Mouse (Mus musculus) midbrain, embryonic 11.5 days (tissue): ENCODE data around the gene Nme9. TPM values are rescaled to one million over a fixed set of nuclear protein-coding genes. Genes with fewer than 3 reads are reported as not detected.

Experiments used
- ATAC-seq: fragments of 200-750 bp; cut with Nextera tagmentation; 2 replicates; pipeline ENCODE4 v1.8.0; 2017; ENCODE audit warnings: moderate TSS enrichment, moderate library complexity; ENCODE audit not compliant: low FRiP score
- DNase-seq: peaks from one replicate; pipeline ENCODE4 v3.0.0; 2015; ENCODE audit warnings: low spot score; ENCODE audit errors: missing footprints
- H3K27ac ChIP-seq: fragments of 300-500 bp; sonication (generic); 2 replicates; pipeline ENCODE4 v1.5.1; 2014; ENCODE audit warnings: low read depth, low read length
- H3K27me3 ChIP-seq: fragments of 300-500 bp; sonication (generic); 2 replicates; pipeline ENCODE4 v1.6.1; 2014; ENCODE audit warnings: mild to moderate bottlenecking, low read length, moderate library complexity, mixed read lengths; ENCODE audit not compliant: control insufficient read depth, insufficient read depth
- H3K36me3 ChIP-seq: fragments of 300-500 bp; sonication (generic); 2 replicates; pipeline ENCODE4 v1.6.1; 2014; ENCODE audit warnings: mild to moderate bottlenecking, low read length, moderate library complexity, mixed read lengths; ENCODE audit not compliant: control insufficient read depth, insufficient read depth
- H3K4me1 ChIP-seq: fragments of 300-500 bp; sonication (generic); 2 replicates; pipeline ENCODE4 v1.6.1; 2014; ENCODE audit warnings: low read length; ENCODE audit not compliant: control insufficient read depth, insufficient read depth
- H3K4me2 ChIP-seq: fragments of 300-500 bp; sonication (generic); 2 replicates; pipeline ENCODE4 v1.6.1; 2014; ENCODE audit warnings: mild to moderate bottlenecking, moderate library complexity
- H3K4me3 ChIP-seq: fragments of 300-500 bp; sonication (generic); 2 replicates; pipeline ENCODE4 v1.5.1; 2014; ENCODE audit warnings: low read depth, low read length
- H3K9ac ChIP-seq: fragments of 300-500 bp; sonication (generic); 2 replicates; pipeline ENCODE4 v1.6.1; 2014; ENCODE audit warnings: low read length
- H3K9me3 ChIP-seq: fragments of 300-500 bp; sonication (generic); 2 replicates; pipeline ENCODE4 v1.6.1; 2016; ENCODE audit warnings: low read length; ENCODE audit not compliant: control insufficient read depth
- WGBS: fragments of 180-500 bp; shearing (Covaris S2); extraction: QIAGEN DNeasy Blood & Tissue Kit; methylation state at CpG from one replicate; pipeline ENCODE4 v1.1.7; 2014; 5-methylcytosine and 5-hydroxymethylcytosine counted together
- polyA plus RNA-seq: library from polyadenylated mRNA; unstranded; fragments of >200 nt; fragmentation: Nextera tagmentation; extraction: Ambion mirVana; gene quantifications from 2 replicates; pipeline ENCODE4 v1.2.1, GENCODE M21; 2014

Nme9 gene
- polyA plus RNA-seq, 1 experiment from 2014 or later: not detected

DNA sequence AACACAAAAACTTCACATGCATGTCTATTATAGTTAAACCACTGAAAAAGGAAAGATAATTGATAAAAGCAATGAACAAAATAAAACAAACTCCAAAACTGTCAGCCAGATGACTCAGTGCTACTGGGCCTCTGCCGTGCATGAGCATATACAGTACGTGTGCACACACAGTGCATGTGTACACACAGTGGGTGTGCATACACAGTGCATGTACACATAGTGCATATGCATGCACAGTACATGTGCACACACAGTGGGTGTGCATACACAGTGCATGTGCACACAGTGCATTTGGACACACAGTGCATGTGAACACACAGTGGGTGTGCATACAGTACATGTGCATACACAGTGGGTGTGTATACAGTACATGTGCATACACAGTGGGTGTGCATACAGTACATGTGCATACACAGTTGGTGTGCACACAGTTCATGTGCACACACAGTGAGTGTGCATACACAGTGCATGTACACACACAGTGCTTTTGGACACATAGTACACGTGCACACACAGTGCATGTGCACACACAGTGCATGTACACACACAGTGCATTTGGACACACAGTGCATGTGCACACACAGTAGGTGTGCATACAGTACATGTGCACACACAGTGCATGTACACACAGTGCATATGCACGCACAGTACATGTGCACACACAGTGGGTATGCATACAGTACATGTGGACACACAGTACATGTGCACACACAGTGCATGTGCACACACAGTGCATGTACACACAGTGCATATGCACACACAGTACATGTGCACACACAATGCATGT lies 9.4 kb upstream of the Nme9 start:
- 91% methylated on average over 4 of the region's 4 CpGs for WGBS
- ATAC-seq: no peak
- no peak overlapping the region for H3K4me3 ChIP-seq

DNA sequence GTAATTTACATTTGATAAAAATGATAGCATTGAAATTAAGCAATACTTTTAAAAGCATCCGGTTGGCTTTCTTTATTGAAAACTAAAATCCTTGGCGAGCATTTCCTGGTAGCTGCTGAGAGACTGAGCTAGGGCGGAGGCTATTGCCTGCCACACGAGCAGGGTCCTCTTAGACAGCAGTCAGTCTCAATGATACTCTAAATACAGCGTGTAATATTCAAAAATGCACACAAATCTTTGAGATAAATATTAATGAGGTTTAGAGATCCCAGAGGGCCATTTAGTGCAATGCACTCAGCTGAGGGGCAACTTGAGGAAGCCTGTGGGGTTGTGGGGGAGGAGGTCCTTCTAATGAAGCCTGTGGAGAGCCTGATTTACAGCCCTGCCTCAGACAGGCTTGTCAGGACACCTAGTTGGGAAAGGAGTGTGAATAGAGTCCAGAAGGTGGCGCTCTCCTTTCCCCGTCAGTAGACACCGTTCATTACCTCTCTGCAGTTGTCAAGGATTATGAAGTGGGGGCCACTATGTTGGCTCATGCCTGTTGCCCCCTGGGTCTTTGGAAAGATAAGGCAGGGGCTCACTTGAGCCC lies 6.6 kb upstream of the Nme9 start:
- Histone ChIP-seq H3K4me3 (no peak overlapping the region), H3K4me1 (no peaks in the 10 kb centered on the region), H3K9me3 (no peaks in the 10 kb centered on the region), H3K36me3 (no peaks in the 10 kb centered on the region), H3K9ac (no peak overlapping the region), H3K27ac (no peak overlapping the region), H3K27me3 (no peaks in the 10 kb centered on the region), H3K4me2 (no peak overlapping the region)
- DNase-seq (peak; percentile 87), ATAC-seq (peak; percentile 52; the same call in 1 of the 2 replicates)
- WGBS: 39% methylated on average over 8 of the region's 8 CpGs

More for the DNA sequence above, 9.4 kb upstream of the Nme9 start:
- Histone ChIP-seq H3K36me3 (no peaks in the 10 kb centered on the region), H3K9ac (no peak overlapping the region), H3K4me2 (no peak overlapping the region), H3K4me1 (peaks cover 3% of the 10 kb centered on the region; the same call in 1 of the 2 replicates), H3K9me3 (no peaks in the 10 kb centered on the region), H3K27ac (no peak overlapping the region), H3K27me3 (peaks cover 13% of the 10 kb centered on the region)
- DNase-seq: no peak

DNA sequence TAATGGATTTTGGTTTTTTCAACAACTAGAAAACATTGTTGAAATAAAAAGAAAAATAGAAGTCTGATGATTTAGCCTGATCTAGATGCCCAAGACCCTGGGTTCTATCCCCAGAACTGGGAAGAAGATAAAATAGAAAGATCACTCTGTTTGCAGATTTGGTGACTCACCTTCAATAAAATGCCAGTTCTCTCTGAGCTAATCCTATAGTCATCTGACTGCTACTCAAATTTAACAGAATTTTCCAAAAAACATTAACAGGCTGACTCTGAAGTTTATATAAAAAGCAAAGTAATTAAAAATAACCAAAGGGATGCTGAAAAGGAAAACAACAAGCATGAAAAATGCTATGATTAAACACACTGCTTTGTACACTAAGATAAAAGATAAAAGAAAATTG lies 5.0 kb upstream of the Nme9 start:
- ATAC-seq (no peak), DNase-seq (no peak)
- H3K36me3 ChIP-seq: no peaks in the 10 kb centered on the region
- H3K9me3 ChIP-seq: no peaks in the 10 kb centered on the region
- no peak overlapping the region for H3K27ac ChIP-seq
- H3K4me1 ChIP-seq: no peaks in the 10 kb centered on the region
- H3K4me2 ChIP-seq: no peak overlapping the region
- no peak overlapping the region for H3K9ac ChIP-seq
- no peaks in the 10 kb centered on the region for H3K27me3 ChIP-seq
- H3K4me3 ChIP-seq: no peak overlapping the region

DNA sequence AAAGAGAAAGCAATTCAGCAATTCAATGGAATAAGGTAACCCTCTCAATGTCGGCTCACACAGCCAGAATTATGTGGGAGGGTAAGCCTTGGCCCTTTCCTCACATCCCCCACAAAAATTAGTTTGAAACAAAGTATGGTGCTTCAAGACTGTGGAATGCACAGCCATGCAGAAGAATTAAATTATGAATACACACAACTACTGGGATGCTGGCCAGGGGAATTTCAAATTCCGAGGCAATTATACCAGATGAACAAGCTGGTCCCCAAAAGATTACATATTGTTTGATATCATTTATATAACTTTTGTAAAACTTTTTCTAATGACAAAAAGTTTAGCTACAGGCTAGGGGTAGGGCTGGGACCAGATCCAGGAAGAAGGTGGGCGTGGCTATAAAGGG lies 4.0 kb upstream of the Nme9 start:
- no peaks in the 10 kb centered on the region for H3K4me1 ChIP-seq
- H3K4me2 ChIP-seq: no peak overlapping the region
- WGBS: 88% methylated on average over 3 of the region's 3 CpGs
- no peak overlapping the region for H3K9ac ChIP-seq
- ATAC-seq: no peak
- no peak overlapping the region for H3K27ac ChIP-seq
- H3K4me3 ChIP-seq: no peak overlapping the region
- DNase-seq: no peak
- no peaks in the 10 kb centered on the region for H3K9me3 ChIP-seq
- no peaks in the 10 kb centered on the region for H3K36me3 ChIP-seq
- no peaks in the 10 kb centered on the region for H3K27me3 ChIP-seq

DNA sequence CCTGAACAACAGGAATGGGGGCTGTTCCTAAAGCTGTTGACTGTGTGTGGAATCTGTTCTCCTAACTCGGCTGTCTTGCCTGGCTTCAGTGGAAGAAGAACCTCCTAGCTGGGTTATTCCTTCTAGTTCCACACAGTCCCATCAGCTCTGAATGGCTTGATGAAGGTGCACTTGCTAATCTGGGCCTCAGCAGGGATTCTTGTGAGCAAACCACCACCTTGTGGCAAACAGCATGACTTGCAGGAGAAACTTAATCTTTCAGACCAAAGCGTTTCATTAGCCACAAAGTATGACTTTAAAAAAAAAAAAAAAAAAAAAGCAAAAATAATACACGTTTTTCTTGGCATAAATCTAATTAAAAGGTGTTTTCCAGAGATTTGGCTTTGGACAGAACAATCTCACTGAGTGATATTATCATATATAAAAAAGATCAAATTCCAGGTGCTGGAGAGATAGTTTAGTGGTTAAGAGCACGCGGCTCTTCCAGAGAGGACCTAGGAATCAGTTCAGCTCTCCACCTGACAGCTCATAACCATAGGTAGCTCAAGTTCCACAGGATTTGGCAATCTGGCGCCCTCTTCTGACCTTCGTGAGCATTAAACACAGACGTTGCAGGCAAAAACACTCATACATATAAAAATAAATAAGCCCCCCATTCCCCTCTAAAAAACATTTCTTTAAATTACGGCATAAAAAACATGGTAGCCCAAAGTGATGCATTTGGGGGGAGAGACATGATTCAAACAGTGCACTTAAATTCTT lies 1.2 kb upstream of the Nme9 start:
- WGBS: 44% methylated on average over 9 of the region's 9 CpGs
- Histone ChIP-seq H3K4me3 (no peak overlapping the region), H3K9ac (no peak overlapping the region), H3K27me3 (no peaks in the 10 kb centered on the region), H3K27ac (no peak overlapping the region), H3K4me1 (no peaks in the 10 kb centered on the region), H3K36me3 (no peaks in the 10 kb centered on the region), H3K9me3 (no peaks in the 10 kb centered on the region), H3K4me2 (no peak overlapping the region)
- ATAC-seq (no peak), DNase-seq (no peak)

DNA sequence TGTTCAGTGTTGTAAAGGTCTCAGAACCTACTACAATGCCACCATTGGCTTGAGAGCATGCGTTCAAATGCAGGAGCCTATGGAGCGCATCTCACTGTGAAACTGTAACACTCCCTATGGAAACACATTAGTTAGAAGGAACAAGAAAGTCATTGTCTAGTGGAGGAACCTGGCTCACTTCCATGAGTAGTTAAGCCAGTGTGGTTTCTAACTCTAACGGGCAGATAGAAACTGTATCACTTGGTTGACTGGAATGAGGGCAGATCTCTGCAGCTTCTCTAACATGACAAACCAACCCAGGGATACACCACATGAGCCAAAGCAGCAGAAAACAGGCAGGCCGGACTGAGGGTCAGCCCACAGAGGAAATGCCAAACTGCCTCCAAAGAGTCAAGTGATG lies 2.9 kb downstream of the Nme9 start:
- 89% methylated on average over 4 of the region's 4 CpGs for WGBS
- no peak overlapping the region for H3K9ac ChIP-seq
- DNase-seq (no peak), ATAC-seq (no peak)
- H3K27ac ChIP-seq: no peak overlapping the region
- H3K4me2 ChIP-seq: no peak overlapping the region
- H3K36me3 ChIP-seq: no peaks in the 10 kb centered on the region
- H3K9me3 ChIP-seq: no peaks in the 10 kb centered on the region
- H3K4me1 ChIP-seq: no peaks in the 10 kb centered on the region
- no peaks in the 10 kb centered on the region for H3K27me3 ChIP-seq
- no peak overlapping the region for H3K4me3 ChIP-seq

DNA sequence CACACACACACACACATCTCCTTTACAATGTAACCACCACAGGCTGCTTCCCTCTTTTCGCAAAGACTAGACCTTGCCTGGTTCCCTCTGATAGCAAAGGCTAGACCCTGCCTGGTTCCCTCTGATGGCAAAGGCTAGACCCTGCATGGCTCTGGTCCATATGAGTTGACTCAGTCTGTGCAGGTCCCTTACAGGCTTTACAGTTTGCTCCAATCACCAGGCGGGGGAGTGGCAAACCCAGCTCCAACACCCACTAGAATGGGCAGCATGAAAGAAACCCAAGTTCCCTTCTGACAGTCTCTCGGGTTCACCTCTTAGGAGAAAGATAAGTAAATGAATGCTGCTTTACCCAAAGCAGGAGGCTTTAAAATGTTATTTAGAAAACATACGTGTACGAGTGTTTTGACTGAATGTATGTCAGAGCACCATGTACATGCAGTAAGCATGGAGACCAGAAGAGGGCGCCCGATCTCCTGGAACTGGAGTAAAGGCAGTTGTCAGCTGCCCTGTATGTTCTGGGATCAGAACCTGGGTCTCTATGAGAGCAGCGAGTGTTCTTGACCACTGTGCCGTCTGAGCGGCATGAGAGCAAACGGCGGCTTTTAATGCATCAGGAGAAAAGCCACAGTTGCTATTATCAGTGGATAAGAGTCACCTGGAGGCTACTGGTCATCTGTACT lies 7.4 kb downstream of the Nme9 start:
- ATAC-seq (no peak), DNase-seq (peak; percentile 92)
- no peaks in the 10 kb centered on the region for H3K27me3 ChIP-seq
- no peaks in the 10 kb centered on the region for H3K36me3 ChIP-seq
- no peak overlapping the region for H3K4me3 ChIP-seq
- H3K4me2 ChIP-seq: no peak overlapping the region
- no peak overlapping the region for H3K27ac ChIP-seq
- WGBS: 43% methylated on average over 12 of the region's 12 CpGs
- H3K9ac ChIP-seq: no peak overlapping the region
- H3K4me1 ChIP-seq: no peaks in the 10 kb centered on the region
- no peaks in the 10 kb centered on the region for H3K9me3 ChIP-seq

DNA sequence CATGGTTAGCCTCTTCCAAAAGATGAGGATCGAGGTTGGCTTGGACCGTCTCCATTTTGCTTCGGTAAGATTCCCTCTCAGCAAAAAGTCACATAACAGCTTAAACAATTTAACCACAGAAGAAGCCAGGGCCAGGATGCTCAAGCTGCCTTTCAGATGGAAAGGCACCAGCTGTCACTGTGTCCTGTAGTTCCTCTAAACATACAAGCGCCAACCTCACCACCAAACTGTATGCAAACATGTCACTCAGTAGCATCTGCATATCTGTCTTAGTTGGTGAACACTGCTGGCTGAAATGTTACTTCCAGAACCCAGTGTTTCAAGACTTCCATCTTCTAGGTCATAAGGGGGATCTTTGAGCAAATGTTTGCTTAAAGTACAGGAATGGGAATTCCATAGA lies 8.5 kb downstream of the Nme9 start:
- Histone ChIP-seq H3K27ac (no peak overlapping the region), H3K4me3 (no peak overlapping the region), H3K4me2 (no peak overlapping the region), H3K9me3 (no peaks in the 10 kb centered on the region), H3K9ac (no peak overlapping the region), H3K27me3 (no peaks in the 10 kb centered on the region), H3K4me1 (no peaks in the 10 kb centered on the region), H3K36me3 (no peaks in the 10 kb centered on the region)
- ATAC-seq: no peak
- 89% methylated on average over 4 of the region's 4 CpGs for WGBS
- no peak for DNase-seq

DNA sequence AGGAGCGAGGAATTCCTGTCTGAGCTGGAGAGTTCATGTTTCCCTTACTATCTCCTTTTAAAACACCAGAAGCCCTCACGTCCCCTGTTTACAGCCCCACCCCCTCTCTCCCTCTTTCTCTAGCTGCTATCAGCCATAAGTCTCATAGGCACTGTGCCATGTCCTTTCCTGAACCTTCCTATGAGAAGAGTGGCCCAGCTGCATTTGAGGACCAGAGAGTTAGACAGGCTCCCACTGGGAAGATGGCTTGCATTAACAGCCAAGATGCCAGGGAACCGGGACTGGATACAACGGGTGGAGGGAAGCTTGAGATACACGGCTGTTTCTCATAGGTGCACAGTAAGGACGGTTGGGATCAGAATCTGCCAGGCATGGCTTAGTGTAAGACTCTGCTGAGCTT lies 13.6 kb downstream of the Nme9 start:
- 80% methylated on average over 6 of the region's 6 CpGs for WGBS
- H3K4me2 ChIP-seq: no peak overlapping the region
- ATAC-seq (no peak), DNase-seq (no peak)
- H3K9me3 ChIP-seq: no peaks in the 10 kb centered on the region
- H3K27me3 ChIP-seq: no peaks in the 10 kb centered on the region
- no peak overlapping the region for H3K27ac ChIP-seq
- no peak overlapping the region for H3K9ac ChIP-seq
- H3K36me3 ChIP-seq: no peaks in the 10 kb centered on the region
- no peak overlapping the region for H3K4me3 ChIP-seq
- H3K4me1 ChIP-seq: no peaks in the 10 kb centered on the region
